Mouse (Mus musculus) liver, adult (tissue): ENCODE results near the gene Fndc9.

ENCODE experiments used
- GATA4 ChIP-seq: IDR thresholded peaks from 2 replicates; pipeline ENCODE4 v1.6.1; 2014; ENCODE audit warnings: mild to moderate bottlenecking, low read length; ENCODE audit not compliant: insufficient replicate concordance

Fndc9 gene

DNA sequence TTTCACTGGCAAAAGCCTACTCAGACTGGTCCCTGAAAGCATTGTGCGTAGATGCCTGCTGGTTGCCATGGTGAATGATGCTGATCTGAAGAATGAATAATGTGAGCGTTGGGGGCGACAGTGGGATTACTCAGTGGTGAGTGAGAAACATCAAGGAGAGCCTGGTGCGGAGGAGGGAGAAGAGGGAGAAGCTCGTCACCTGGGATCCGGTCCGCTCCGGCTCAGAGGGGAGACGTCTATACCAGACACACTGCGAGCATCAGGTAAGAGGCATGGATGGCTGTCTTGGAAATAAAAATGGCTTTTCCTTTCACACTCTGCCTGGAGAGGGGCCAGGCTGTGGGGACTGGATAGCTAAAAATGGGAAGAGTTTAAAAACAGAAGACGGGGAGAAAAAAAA, at the start of gene Fndc9:
TSS of gene Fndc9 (plus strand) at position 198 of the 400 bp plus-strand sequence.
- no peak for TF ChIP-seq GATA4

DNA sequence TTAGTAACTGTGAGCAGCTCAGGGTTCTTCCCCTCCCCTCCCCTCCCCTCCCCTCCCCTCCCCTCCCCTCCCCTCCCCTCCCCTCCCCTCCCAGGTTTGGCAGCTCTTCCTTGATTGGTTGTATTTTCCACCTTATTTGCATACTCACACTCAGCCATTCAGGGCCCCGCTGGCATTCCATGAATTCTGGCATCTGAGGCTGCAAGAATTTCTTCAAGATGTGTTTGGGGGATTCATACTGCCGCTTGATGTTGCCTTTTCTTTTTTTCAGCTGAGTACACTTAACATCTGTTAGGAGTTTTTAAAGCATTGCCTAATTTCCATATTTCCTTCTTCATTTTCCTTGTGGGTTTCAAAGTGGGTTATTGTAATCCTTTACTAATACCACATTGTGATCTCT, 47.0 kb upstream of the Fndc9 start:
- TF ChIP-seq GATA4: no peak

DNA sequence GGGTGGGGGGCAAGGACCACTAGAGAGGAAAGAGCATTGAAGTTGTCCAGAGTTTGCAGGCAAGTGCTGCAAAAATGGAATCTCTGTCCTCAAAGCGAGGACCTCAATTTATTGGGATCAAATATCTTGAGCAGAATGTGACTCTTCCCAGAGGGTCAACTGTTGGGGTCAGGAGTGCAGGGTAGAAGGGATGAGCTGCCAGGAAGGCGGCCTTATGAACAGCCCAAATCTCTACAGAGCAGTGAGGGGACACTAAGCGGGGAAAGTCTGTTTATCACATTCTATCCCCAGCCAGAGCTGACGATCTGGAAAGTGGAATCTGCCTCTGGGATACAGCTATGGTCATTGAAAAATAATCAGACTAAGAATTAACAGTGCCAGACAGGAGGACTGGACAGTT, 41.2 kb upstream of the Fndc9 start:
- TF ChIP-seq GATA4: no peak

DNA sequence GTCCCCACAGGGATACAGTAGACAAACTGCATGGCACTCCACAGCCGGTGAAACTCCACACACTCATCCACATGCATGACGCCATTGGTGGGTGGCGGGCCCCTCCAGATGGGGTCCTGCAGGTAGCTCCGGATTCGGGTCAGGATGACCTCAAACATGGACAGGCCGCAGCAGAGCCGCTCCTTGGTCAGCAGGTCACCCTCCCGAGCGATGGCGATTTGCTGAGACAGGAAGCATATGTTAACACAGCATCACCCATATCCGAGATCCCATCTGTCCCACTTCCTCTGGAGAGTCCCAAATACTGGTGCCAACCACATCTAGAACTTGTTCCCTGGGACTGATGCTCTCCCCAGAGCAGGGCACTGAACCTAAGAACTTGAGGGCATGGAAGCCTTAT, 34.7 kb upstream of the Fndc9 start:
- TF ChIP-seq GATA4: no peak

DNA sequence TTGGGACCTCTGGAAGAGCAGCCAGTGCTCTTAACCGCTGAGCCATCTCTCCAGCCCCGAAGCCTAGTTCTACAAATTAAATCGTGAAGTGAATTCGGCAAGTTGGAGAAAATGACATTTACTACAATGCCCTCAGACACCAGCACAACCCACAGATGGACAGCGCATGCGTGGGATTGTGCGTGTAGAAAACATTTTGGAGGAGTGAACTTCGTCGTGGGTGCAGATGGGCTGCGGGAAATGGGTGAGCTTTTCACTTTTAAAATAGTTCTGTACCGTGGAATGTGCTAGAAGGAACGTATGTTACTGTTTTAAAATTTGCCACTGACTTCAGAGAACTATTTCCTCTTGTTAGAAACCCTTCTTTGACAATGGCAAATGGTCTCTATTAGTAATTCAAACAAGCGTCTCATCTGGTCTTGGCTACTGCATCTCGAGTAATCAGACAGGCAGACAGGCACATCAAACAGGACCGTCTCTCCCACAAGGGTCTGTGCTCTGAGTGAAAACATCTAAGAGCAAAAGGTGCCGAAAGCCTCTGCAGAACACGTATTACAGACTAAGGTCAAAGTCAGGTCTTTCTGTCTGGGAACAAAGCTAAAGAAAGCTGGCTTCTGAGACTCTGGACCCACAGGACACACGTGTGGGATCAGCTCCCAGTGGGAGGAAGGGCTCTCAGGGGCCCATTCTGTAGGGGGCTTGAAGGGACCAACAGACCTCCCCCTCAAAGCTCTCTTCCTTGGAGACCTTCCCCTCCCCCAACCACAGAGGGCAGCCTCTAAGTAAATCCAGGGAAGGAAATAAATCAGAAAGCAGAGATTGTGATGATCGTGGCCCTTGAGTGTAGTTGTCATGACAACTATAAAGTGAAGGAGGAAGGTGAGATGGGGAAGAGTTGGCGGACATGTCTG, 33.4 kb upstream of the Fndc9 start:
- no peak for TF ChIP-seq GATA4

DNA sequence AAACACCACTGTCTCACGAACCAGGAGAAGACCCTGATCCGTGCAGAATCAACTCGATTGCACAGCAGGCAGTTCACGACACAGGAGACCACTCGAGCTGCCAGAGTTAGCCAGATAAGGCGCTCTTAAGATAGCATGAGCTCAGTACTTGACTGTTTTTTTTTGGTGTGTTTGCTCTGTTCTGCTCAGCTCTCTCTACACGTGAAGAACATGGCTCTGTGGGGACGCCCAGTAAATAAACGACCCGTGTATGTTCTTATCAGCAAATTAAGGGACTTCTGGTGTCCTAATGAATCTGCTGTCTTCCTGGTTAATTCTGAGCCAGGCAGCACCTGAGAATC, 32.8 kb upstream of the Fndc9 start:
- no peak for TF ChIP-seq GATA4

DNA sequence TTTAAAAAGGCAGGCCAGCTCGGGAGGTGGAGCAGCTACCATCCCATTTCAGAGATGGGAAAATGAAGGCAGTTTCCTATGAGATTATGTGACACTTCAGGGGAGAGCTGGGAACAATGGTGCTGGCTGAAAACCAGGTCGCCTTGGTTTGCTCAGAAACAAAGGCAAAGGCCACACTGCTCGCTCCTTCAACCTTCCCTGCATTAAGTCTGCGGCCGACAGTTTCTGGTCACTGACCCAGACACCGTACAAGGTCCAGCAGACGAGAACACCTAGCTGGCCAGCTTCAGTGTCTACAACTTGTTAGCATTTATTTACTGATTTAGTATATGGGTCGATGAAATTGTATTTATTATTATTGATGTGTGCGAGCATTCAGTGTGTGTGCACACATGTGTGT, 30.5 kb upstream of the Fndc9 start:
- no peak for TF ChIP-seq GATA4

DNA sequence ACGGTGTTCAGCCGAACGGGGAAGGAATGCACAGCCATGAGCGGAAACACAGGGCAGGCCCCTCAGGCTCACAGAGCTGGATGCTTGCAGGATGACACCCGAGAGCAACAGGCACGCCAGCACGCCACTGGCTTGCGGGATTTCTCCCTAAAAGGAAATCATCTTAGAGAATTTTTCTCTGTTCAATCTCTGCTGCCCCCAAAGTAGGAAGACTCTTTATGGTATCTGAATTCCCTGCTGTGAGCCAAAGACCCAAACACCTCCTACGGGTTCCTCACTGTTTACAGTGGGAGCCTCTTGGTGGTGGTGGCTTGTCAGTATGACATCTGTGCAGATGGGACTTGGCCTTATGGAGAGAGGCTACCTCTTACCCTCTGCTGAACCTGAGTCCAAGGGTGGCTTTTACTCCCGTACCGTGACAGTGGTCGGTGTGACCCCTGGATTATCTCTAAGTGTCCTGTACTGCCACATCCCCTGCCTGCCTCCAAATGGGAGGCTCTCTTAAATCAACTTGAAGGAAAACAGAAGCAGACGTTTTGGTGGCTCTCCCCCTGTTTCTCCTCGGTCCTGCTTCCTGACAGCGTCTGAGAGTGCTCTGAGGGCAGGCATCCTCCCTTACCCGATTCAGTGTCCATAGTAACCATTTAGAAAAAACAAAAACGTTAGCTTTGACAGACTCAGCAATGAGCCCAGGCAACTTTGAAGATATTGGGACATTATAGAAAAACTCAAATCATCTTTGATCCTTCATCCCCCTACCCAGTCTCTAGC, 29.5 kb upstream of the Fndc9 start:
- no peak for TF ChIP-seq GATA4

DNA sequence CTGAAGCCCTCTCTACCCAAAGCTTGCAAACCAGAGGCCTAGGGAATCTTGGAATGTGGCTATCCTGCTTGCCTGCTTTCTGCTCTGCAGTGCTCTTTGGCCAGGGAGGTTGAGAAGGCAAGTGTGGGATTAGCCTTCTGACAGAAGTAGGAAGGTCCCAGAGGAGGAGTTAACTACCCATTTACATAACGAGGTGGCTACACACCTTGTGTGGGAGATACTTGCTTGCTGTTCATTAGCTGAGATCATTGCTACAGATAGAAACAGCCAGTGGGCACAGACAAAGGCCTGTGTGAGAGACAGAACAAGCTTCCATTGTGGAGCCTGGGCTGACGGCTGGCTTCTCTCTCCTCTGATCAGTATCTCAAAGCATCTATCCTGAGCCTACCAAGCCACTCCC, 25.4 kb upstream of the Fndc9 start:
- no peak for TF ChIP-seq GATA4

DNA sequence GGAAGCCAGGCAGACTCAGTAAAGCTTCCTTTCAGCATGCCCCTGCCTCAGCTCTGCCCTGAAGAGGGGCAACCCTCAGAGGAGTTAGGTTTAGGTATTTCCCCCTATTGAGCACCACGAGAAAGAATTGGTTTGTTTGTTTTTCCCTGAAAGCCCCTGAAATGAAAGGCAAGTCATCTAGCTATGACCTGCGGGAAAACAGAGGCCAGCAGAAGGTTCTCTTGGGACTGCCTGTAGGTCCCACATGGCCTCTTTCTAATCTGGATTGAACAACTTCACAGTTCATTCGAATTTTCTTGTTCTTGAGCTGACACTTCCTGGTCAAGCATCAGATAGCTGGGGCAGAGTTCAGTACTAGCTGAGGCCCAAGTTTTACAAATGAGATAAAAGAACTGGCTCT, 23.5 kb upstream of the Fndc9 start:
- TF ChIP-seq GATA4: no peak

DNA sequence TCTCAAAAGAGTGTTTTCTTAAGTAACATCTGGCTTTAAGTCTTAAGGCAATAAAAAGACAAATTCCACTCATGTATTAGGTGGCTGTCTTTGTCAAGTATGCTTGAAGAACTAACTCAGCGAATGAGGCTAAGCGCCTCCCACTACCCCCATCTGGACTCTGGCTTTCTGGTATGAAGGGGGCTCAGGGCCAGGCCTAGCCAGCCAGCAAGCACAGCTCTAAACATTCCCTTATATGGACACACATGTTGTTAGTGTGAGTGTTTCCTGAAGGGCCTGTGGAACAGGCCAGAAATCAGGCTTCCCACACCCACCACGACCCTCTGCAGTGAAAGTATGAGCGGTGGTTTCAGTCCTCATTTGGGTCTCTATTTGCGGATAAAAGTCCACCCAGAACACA, 21.5 kb upstream of the Fndc9 start:
- TF ChIP-seq GATA4: no peak

DNA sequence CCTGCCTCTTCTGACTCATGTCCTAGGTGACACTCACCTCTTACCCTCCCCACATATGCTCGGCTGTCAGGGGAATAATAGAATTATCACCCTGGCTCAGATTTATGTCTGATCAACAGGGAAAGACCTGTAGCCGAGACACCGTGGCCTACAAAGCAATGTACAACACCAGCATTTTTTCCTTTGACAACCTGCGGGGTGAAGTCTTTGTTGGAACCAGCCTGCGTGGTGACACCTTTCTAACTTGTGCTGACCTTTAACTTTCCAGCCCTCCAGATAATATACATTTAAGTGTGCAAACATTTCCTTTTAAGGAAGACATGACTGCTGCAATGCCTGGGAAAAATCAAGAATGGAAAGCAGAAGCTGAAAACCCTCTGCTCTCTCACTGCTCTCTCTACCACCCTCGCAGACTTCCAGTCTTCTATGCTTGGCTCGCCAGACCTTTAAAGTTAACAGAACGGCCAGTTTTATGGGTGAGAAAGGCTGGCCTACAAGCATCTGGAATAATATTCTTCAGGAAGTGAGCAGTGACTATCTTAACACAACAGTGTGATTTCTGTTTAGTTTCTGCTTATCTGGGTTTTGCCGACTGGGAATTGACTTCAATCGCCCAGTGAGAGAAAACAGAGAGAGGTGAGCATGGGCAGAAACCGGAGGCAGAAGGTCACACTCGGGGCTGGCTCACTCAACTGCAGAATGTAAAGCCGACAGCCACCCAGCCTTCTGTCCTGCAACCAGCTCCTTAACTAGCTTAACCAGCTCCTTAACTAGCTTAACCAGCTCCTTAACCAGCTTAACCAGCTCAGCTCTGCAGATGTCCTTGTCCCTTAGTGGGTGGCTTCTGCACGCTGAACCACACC, 20.7 kb upstream of the Fndc9 start:
- no peak for TF ChIP-seq GATA4

DNA sequence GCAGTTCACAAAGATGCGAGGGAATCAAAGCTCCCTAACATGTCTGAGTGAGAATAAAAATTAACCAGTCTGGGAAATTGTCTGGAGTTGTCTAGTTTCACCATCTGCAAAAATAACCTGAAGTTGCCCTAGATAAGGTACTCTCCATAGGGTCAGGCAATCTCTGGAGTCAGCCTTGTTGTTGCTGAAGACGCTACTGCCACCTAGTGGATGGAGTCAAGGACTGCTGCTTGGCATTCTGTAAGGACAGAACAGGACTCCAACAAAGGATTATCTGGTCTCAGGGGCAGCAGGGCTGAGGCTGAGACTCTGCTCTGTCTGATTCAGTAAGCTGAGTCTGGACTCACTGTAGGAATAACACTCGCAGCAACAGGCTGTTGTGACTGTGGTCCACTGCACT, 20.0 kb upstream of the Fndc9 start:
- TF ChIP-seq GATA4: no peak

DNA sequence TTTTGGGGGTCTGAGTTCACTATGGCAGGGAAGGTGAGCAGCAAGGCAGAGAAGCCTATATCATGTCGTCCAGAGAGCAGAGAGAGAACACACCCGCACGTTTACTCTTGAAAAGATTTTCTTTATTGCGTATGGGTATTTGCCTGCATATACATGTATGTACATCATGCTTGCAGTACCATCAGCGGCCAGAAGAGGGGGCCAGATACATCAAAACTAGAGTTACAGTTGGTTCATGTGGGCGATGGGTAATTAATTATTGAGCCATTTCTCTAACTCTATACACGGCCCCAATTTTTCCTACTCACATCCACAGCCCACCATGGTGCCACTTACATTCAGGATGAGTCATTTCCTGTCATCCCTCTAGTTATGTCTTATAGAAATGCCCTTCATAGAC, 18.7 kb upstream of the Fndc9 start:
- no peak for TF ChIP-seq GATA4

DNA sequence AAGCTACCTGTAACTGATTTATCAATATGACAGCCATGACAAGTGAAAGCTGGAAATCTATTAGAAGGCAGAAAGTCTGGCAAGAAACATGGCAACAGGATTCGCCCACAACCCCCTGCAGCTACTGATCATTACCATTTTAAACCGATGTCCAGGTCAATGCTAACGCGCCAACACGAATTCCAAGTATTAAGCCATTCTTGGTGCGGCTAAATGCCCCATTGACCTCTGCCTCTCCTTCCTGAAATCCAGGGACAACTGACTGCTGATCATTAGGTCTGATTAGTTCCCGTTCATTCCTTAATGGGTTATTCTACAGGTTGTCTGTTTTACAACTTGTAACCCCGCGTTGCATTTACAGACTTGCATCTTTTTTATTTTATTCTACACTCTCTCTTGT, 17.6 kb upstream of the Fndc9 start:
- no peak for TF ChIP-seq GATA4
